Mouse (Mus musculus) brown adipose tissue, adult 24 weeks (tissue): Measurements from ENCODE around the gene Pcbp4. TPM values are rescaled to one million over a fixed set of nuclear protein-coding genes. Genes with fewer than 3 reads are reported as not detected.

ENCODE experiments used
- H3K27ac ChIP-seq: fragments of 200-500 bp; replicated peaks from 2 replicates; pipeline ENCODE4 v1.5.1; 2012; ENCODE audit warnings: low read depth, mild to moderate bottlenecking, low read length
- H3K4me1 ChIP-seq: fragments of 200-500 bp; 2 replicates; pipeline ENCODE4 v1.6.1; 2012; ENCODE audit warnings: low read length, mixed read lengths; ENCODE audit not compliant: control insufficient read depth, insufficient read depth, insufficient read length
- H3K4me3 ChIP-seq: fragments of 200-500 bp; 2 replicates; pipeline ENCODE4 v1.5.1; 2012; ENCODE audit warnings: low read depth, mild to moderate bottlenecking, low read length, moderate library complexity; ENCODE audit not compliant: insufficient read depth
- polyA plus RNA-seq: library from polyadenylated mRNA; stranded (reverse); fragments of >200 nt; gene quantifications from 2 replicates; pipeline ENCODE4 v1.2.4, GENCODE M21; 2012; ENCODE audit not compliant: missing spikeins, insufficient read depth, insufficient read length

The Pcbp4 gene
- polyA plus RNA-seq, 1 experiment: 12.8 TPM

DNA sequence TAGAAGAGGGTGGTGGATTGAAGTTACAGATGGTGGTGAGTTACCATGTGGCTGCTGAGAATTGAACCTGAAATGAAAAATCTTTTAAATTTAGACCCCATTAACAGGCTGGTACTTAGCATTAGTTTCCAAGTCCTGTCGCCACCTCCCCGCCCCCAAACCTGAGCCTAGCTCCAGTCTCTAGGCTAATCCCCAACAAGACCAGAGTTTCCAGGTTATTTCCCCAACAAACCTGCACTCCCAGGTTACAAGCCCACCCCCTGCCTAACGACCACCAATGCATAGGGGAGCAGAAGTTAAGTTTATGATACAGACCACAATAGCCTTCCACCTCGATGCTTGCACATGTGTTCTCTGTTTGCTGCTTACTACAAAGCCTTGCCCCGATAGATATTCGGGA, 60.5 kb downstream of the Pcbp4 start:
- Histone ChIP-seq H3K4me3 (no peak overlapping the region), H3K27ac (no peak overlapping the region)

More for the DNA sequence above, 60.5 kb downstream of the Pcbp4 start:
- H3K4me1 ChIP-seq: no peaks in the 10 kb centered on the region

Other genes starting within 250 kb of the Pcbp4 start
- 0.48 and 0.88 TPM in 2 replicates for gene Tlr9, start 230.7 kb upstream of the Pcbp4 start, polyA plus RNA-seq
- 452 and 504 TPM in 2 replicates for gene Alas1, start 204.6 kb upstream of the Pcbp4 start, polyA plus RNA-seq
- 9.4 and 12.7 TPM in 2 replicates for gene Poc1a, start 172.2 kb upstream of the Pcbp4 start, polyA plus RNA-seq
- 17.5 and 21.8 TPM in 2 replicates for gene Dusp7, start 84.7 kb upstream of the Pcbp4 start, polyA plus RNA-seq
- 143 and 152 TPM in 2 replicates for gene Rpl29, start 23.8 kb upstream of the Pcbp4 start, polyA plus RNA-seq
- 3.6 and 6.1 TPM in 2 replicates for gene Acy1, start 15.0 kb upstream of the Pcbp4 start, polyA plus RNA-seq
- 21.5 and 26.4 TPM in 2 replicates for gene Abhd14b, start 5.8 kb upstream of the Pcbp4 start, polyA plus RNA-seq
- gene Abhd14a, start 5.6 kb upstream of the Pcbp4 start, polyA plus RNA-seq: 12.8 and 12.9 TPM in 2 replicates
- not detected in 2 replicates for gene Gpr62, start 12.6 kb downstream of the Pcbp4 start, polyA plus RNA-seq
- gene Rrp9, start 22.7 kb downstream of the Pcbp4 start, polyA plus RNA-seq: 15.1 and 15.9 TPM in 2 replicates
- 45.8 and 46.8 TPM in 2 replicates for gene Parp3, start 23.7 kb downstream of the Pcbp4 start, polyA plus RNA-seq
- not detected in 2 replicates for gene Iqcf1, start 46.7 kb downstream of the Pcbp4 start, polyA plus RNA-seq
- gene Iqcf5, start 61.3 kb downstream of the Pcbp4 start, polyA plus RNA-seq: not detected in 2 replicates
- gene Iqcf3, start 108.3 kb downstream of the Pcbp4 start, polyA plus RNA-seq: not detected in 2 replicates
- not detected in 2 replicates for gene Iqcf4, start 117.7 kb downstream of the Pcbp4 start, polyA plus RNA-seq
- gene Iqcf6, start 173.3 kb downstream of the Pcbp4 start, polyA plus RNA-seq: not detected in 2 replicates
- not detected in 2 replicates for gene Grm2, start 202.8 kb downstream of the Pcbp4 start, polyA plus RNA-seq
- 61.1 and 85.1 TPM in 2 replicates for gene Tex264, start 232.6 kb downstream of the Pcbp4 start, polyA plus RNA-seq